Mouse (Mus musculus): ENCODE data around the gene Gm10563. TPM values are rescaled to one million over a fixed set of nuclear protein-coding genes. Genes with fewer than 3 reads are reported as not detected.

The Gm10563 gene
- polyA plus RNA-seq, 1 experiment from 2014 or later: not detected

DNA sequence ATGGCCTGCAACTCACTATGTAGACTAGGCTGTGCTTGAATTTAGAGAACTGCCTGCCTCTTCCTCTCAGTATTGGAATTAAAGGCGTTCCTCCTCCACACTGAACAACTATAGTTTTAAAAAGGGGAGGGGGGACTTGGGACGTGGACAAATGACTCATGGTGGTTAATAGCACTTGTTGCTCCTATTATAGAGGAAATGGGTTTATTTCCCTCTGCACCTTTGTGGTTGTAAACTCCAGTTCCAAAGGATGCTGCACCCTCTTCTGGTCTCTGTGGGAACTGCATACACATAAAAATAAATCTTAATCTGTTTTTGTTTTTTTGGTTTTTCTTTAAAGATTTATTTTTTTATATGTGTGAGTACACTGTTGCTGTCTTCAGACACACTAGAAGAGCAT is 77.0 kb downstream of the Gm10563 start:
- Histone ChIP-seq H3K4me1 (ENCODE audit: control insufficient read depth, insufficient read depth, low read length) (peaks cover 10% of the 10 kb centered on the region), H3K4me2 (ENCODE audit: low read depth) (no peak overlapping the region), H3K9me3 (ENCODE audit: control insufficient read depth, low read length) (no peaks in the 10 kb centered on the region), H3K9ac (ENCODE audit: low read length) (no peak overlapping the region), H3K36me3 (ENCODE audit: control insufficient read depth, insufficient read depth, low read length) (no peaks in the 10 kb centered on the region), H3K4me3 (ENCODE audit: low read depth, low read length) (no peak overlapping the region), H3K27me3 (ENCODE audit: control insufficient read depth, insufficient read depth, low read length) (no peaks in the 10 kb centered on the region), H3K27ac (ENCODE audit: low read depth, low read length) (no peak overlapping the region)
- no peak for ATAC-seq (ENCODE audit: insufficient read depth, low FRiP score, low TSS enrichment)
- WGBS: 13% methylated on average over 2 of the region's 2 CpGs
- DNase-seq (ENCODE audit: low spot score): no peak

- no peaks in the 10 kb centered on the region for H3K36me3 ChIP-seq (ENCODE audit: control insufficient read depth, insufficient read depth, low read length)
- no peak for DNase-seq (ENCODE audit: low spot score)
- no peak overlapping the region for H3K4me3 ChIP-seq (ENCODE audit: low read depth, low read length)
- H3K4me2 ChIP-seq (ENCODE audit: low read depth): no peak overlapping the region
- no peaks in the 10 kb centered on the region for H3K9me3 ChIP-seq (ENCODE audit: control insufficient read depth, low read length)
- no peak for ATAC-seq (ENCODE audit: insufficient read depth, low FRiP score, low TSS enrichment)
- H3K4me1 ChIP-seq (ENCODE audit: control insufficient read depth, insufficient read depth, low read length): peaks cover 15% of the 10 kb centered on the region
- H3K9ac ChIP-seq (ENCODE audit: low read length): no peak overlapping the region
- H3K27ac ChIP-seq (ENCODE audit: low read depth, low read length): no peak overlapping the region
- WGBS: 74% methylated on average over 8 of the region's 8 CpGs
- no peaks in the 10 kb centered on the region for H3K27me3 ChIP-seq (ENCODE audit: control insufficient read depth, insufficient read depth, low read length)
Measured at GRCm38 (mm10) chr4:155566555-155566954, 78.7 kb downstream of the Gm10563 start.

Other genes with a start within 250 kb of the Gm10563 start
- gene Gabrd, start 247.3 kb downstream of the Gm10563 start, polyA plus RNA-seq (2014; fragmentation: Nextera tagmentation; extraction: Ambion mirVana): not detected in 2 replicates
- 5.4 and 5.6 TPM in 2 replicates for gene Cfap74, start 236.2 kb downstream of the Gm10563 start, polyA plus RNA-seq (2014; fragmentation: Nextera tagmentation; extraction: Ambion mirVana)
- gene Tmem52, start 176.3 kb downstream of the Gm10563 start, polyA plus RNA-seq (2014; fragmentation: Nextera tagmentation; extraction: Ambion mirVana): not detected in 2 replicates
- 778 and 796 TPM in 2 replicates for gene Gnb1, start 154.0 kb downstream of the Gm10563 start, polyA plus RNA-seq (2014; fragmentation: Nextera tagmentation; extraction: Ambion mirVana)
- 107 and 110 TPM in 2 replicates for gene Nadk, start 83.0 kb downstream of the Gm10563 start, polyA plus RNA-seq (2014; fragmentation: Nextera tagmentation; extraction: Ambion mirVana)
- 18.3 and 18.7 TPM in 2 replicates for gene Slc35e2, start 44.0 kb downstream of the Gm10563 start, polyA plus RNA-seq (2014; fragmentation: Nextera tagmentation; extraction: Ambion mirVana)
- gene Cdk11b, start 20.6 kb downstream of the Gm10563 start, polyA plus RNA-seq (2014; fragmentation: Nextera tagmentation; extraction: Ambion mirVana): 70.5 and 74.7 TPM in 2 replicates
- 3.2 and 4.0 TPM in 2 replicates for gene Mmp23, start 8.0 kb upstream of the Gm10563 start, polyA plus RNA-seq (2014; fragmentation: Nextera tagmentation; extraction: Ambion mirVana)
- 13.3 and 14.5 TPM in 2 replicates for gene Mib2, start 23.8 kb upstream of the Gm10563 start, polyA plus RNA-seq (2014; fragmentation: Nextera tagmentation; extraction: Ambion mirVana)
- gene Fndc10, start 48.9 kb upstream of the Gm10563 start, polyA plus RNA-seq (2014; fragmentation: Nextera tagmentation; extraction: Ambion mirVana): 2.2 and 2.7 TPM in 2 replicates
- gene Ssu72, start 59.4 kb upstream of the Gm10563 start, polyA plus RNA-seq (2014; fragmentation: Nextera tagmentation; extraction: Ambion mirVana): 154 and 158 TPM in 2 replicates
- 0.64 and 1.3 TPM in 2 replicates for gene Tmem240, start 89.4 kb upstream of the Gm10563 start, polyA plus RNA-seq (2014; fragmentation: Nextera tagmentation; extraction: Ambion mirVana)
- gene Atad3a, start 115.7 kb upstream of the Gm10563 start, polyA plus RNA-seq (2014; fragmentation: Nextera tagmentation; extraction: Ambion mirVana): 92.4 and 101 TPM in 2 replicates
- 11.7 and 13.1 TPM in 2 replicates for gene Vwa1, start 129.3 kb upstream of the Gm10563 start, polyA plus RNA-seq (2014; fragmentation: Nextera tagmentation; extraction: Ambion mirVana)
- 0.33 and 0.49 TPM in 2 replicates for gene Tmem88b, start 140.5 kb upstream of the Gm10563 start, polyA plus RNA-seq (2014; fragmentation: Nextera tagmentation; extraction: Ambion mirVana)
- gene Ankrd65, start 145.0 kb upstream of the Gm10563 start, polyA plus RNA-seq (2014; fragmentation: Nextera tagmentation; extraction: Ambion mirVana): not detected in 2 replicates
- 225 and 246 TPM in 2 replicates for gene Mrpl20, start 157.5 kb upstream of the Gm10563 start, polyA plus RNA-seq (2014; fragmentation: Nextera tagmentation; extraction: Ambion mirVana)
- 172 and 188 TPM in 2 replicates for gene Ccnl2, start 167.1 kb upstream of the Gm10563 start, polyA plus RNA-seq (2014; fragmentation: Nextera tagmentation; extraction: Ambion mirVana)
- gene Aurkaip1, start 185.9 kb upstream of the Gm10563 start, polyA plus RNA-seq (2014; fragmentation: Nextera tagmentation; extraction: Ambion mirVana): 129 TPM in 2 replicates
- gene Mxra8, start 194.3 kb upstream of the Gm10563 start, polyA plus RNA-seq (2014; fragmentation: Nextera tagmentation; extraction: Ambion mirVana): 33.6 and 38.5 TPM in 2 replicates
- 14.2 and 15.1 TPM in 2 replicates for gene Dvl1, start 202.0 kb upstream of the Gm10563 start, polyA plus RNA-seq (2014; fragmentation: Nextera tagmentation; extraction: Ambion mirVana)
- gene Tas1r3, start 218.0 kb upstream of the Gm10563 start, polyA plus RNA-seq (2014; fragmentation: Nextera tagmentation; extraction: Ambion mirVana): 0.45 and 0.48 TPM in 2 replicates
- 23.4 and 28.3 TPM in 2 replicates for gene Cptp, start 224.0 kb upstream of the Gm10563 start, polyA plus RNA-seq (2014; fragmentation: Nextera tagmentation; extraction: Ambion mirVana)
- 89.7 and 95.0 TPM in 2 replicates for gene Ints11, start 224.1 kb upstream of the Gm10563 start, polyA plus RNA-seq (2014; fragmentation: Nextera tagmentation; extraction: Ambion mirVana)
- 37.5 and 42.2 TPM in 2 replicates for gene Pusl1, start 246.4 kb upstream of the Gm10563 start, polyA plus RNA-seq (2014; fragmentation: Nextera tagmentation; extraction: Ambion mirVana)
- gene Acap3, start 246.4 kb upstream of the Gm10563 start, polyA plus RNA-seq (2014; fragmentation: Nextera tagmentation; extraction: Ambion mirVana): 44.3 and 45.4 TPM in 2 replicates